Mouse (Mus musculus) forebrain, embryonic 11.5 days (tissue): ENCODE results near the gene Zfp148. TPM values are rescaled to one million over a fixed set of nuclear protein-coding genes. Genes with fewer than 3 reads are reported as not detected.
A peak's percentile ranks its signal among the peaks of the same experiment; 100 is the strongest.
"Not testable (repeated sequence)": the region's sequence is repeated elsewhere in the genome, so short reads cannot be mapped to it uniquely, and the experiment has no call there.

Experiments used
- ATAC-seq: fragments of 200-750 bp; cut with Nextera tagmentation; replicated peaks from 2 replicates; pipeline ENCODE4 v1.8.0; 2017; ENCODE audit warnings: moderate TSS enrichment; ENCODE audit not compliant: low FRiP score
- DNase-seq: peaks from one replicate; pipeline ENCODE4 v3.0.0-alpha.2; 2017; ENCODE audit warnings: low spot score
- H3K27ac ChIP-seq: fragments of 300-500 bp; sonication (generic); 2 replicates; pipeline ENCODE4 v1.5.1; 2014; ENCODE audit warnings: low read depth, low read length
- H3K27me3 ChIP-seq: fragments of 300-500 bp; sonication (generic); 2 replicates; pipeline ENCODE4 v1.6.1; 2014; ENCODE audit warnings: mild to moderate bottlenecking, low read length, mixed read lengths; ENCODE audit not compliant: control insufficient read depth, insufficient read depth
- H3K36me3 ChIP-seq: fragments of 300-500 bp; sonication (generic); 2 replicates; pipeline ENCODE4 v1.6.1; 2014; ENCODE audit warnings: mild to moderate bottlenecking, low read length, moderate library complexity, mixed read lengths; ENCODE audit not compliant: control insufficient read depth, insufficient read depth
- H3K4me1 ChIP-seq: fragments of 300-500 bp; sonication (generic); replicated peaks from 2 replicates; pipeline ENCODE4 v1.6.1; 2014; ENCODE audit warnings: low read length, mixed read lengths; ENCODE audit not compliant: control insufficient read depth, insufficient read depth
- H3K4me2 ChIP-seq: fragments of 300-500 bp; sonication (generic); 2 replicates; pipeline ENCODE4 v1.6.1; 2014; ENCODE audit warnings: low read depth, mild to moderate bottlenecking, low read length, moderate library complexity, mixed read lengths; ENCODE audit not compliant: severe bottlenecking
- H3K4me3 ChIP-seq: fragments of 300-500 bp; sonication (generic); 2 replicates; pipeline ENCODE4 v1.5.1; 2014; ENCODE audit warnings: low read depth, low read length
- H3K9ac ChIP-seq: fragments of 300-500 bp; sonication (generic); 2 replicates; pipeline ENCODE4 v1.6.1; 2014; ENCODE audit warnings: low read length
- H3K9me3 ChIP-seq: fragments of 300-500 bp; sonication (generic); 2 replicates; pipeline ENCODE4 v1.6.1; 2016; ENCODE audit warnings: low read length, mixed read lengths; ENCODE audit not compliant: control insufficient read depth
- WGBS: fragments of 180-500 bp; shearing (Covaris S2); extraction: QIAGEN DNeasy Blood & Tissue Kit; methylation state at CpG from one replicate; pipeline ENCODE4 v1.1.7; 2014; 5-methylcytosine and 5-hydroxymethylcytosine counted together
- polyA plus RNA-seq: library from polyadenylated mRNA; unstranded; fragments of >200 nt; fragmentation: Nextera tagmentation; extraction: Ambion mirVana; gene quantifications from 2 replicates; pipeline ENCODE4 v1.2.1, GENCODE M21; 2014

Zfp148 gene
- polyA plus RNA-seq, 1 experiment from 2014 or later = 54.1 TPM

GRCm38 (mm10) chr16:33373326-33373725 is 7.3 kb upstream of the Zfp148 start:
- no peak for DNase-seq
- Histone ChIP-seq H3K4me1 (no peaks in the 10 kb centered on the region), H3K36me3 (no peaks in the 10 kb centered on the region), H3K27me3 (no peaks in the 10 kb centered on the region), H3K9me3 (no peaks in the 10 kb centered on the region), H3K9ac (no peak overlapping the region), H3K27ac (no peak overlapping the region), H3K4me2 (no peak overlapping the region), H3K4me3 (no peak overlapping the region)
- 98% methylated on average over 2 of the region's 2 CpGs for WGBS
- ATAC-seq = no peak

GRCm38 (mm10) chr16:33376266-33376665 is 4.4 kb upstream of the Zfp148 start:
- Histone ChIP-seq H3K4me2 (no peak overlapping the region), H3K9ac (no peak overlapping the region), H3K36me3 (no peaks in the 10 kb centered on the region), H3K9me3 (no peaks in the 10 kb centered on the region), H3K27me3 (no peaks in the 10 kb centered on the region), H3K4me1 (no peaks in the 10 kb centered on the region), H3K4me3 (no peak overlapping the region), H3K27ac (no peak overlapping the region)
- ATAC-seq (no peak), DNase-seq (no peak)
- 88% methylated on average over 5 of the region's 5 CpGs for WGBS

- no peak for ATAC-seq
- H3K4me1 ChIP-seq = peaks cover 7% of the 10 kb centered on the region; the same call in 1 of the 2 replicates
- no peak overlapping the region for H3K27ac ChIP-seq
- H3K9me3 ChIP-seq = no peaks in the 10 kb centered on the region
- H3K27me3 ChIP-seq = no peaks in the 10 kb centered on the region
- H3K36me3 ChIP-seq = no peaks in the 10 kb centered on the region
- WGBS = 76% methylated on average over 6 of the region's 6 CpGs
- peak overlapping the region; percentile 96; the same call in 1 of the 2 replicates for H3K4me3 ChIP-seq
- H3K9ac ChIP-seq = peak overlapping the region; percentile 90
- no peak for DNase-seq
- peak overlapping the region; percentile 65 for H3K4me2 ChIP-seq
Measured at GRCm38 (mm10) chr16:33379219-33379943, 1.3 kb upstream of the Zfp148 start.

GRCm38 (mm10) chr16:33380882-33381613 is 412 bp downstream of the Zfp148 start:
- Histone ChIP-seq H3K27me3 (no peaks in the 10 kb centered on the region), H3K27ac (peak overlapping the region; percentile 85), H3K4me2 (peak overlapping the region; percentile 91), H3K9ac (peak overlapping the region; percentile 90), H3K4me3 (peak overlapping the region; percentile 96), H3K36me3 (no peaks in the 10 kb centered on the region), H3K4me1 (peaks cover 7% of the 10 kb centered on the region; the same call in 1 of the 2 replicates), H3K9me3 (no peaks in the 10 kb centered on the region)
- DNase-seq (peak; percentile 83), ATAC-seq (peak; percentile 89)
- 3% methylated on average over 52 of the region's 80 CpGs for WGBS

- DNase-seq = peak; percentile 53
- ATAC-seq = no peak
- Histone ChIP-seq H3K4me1 (peaks cover 7% of the 10 kb centered on the region; the same call in 1 of the 2 replicates), H3K4me2 (peak overlapping the region; percentile 91), H3K9ac (peak overlapping the region; percentile 90), H3K4me3 (peak overlapping the region; percentile 96), H3K27me3 (no peaks in the 10 kb centered on the region), H3K9me3 (no peaks in the 10 kb centered on the region), H3K27ac (peak overlapping the region; percentile 85), H3K36me3 (no peaks in the 10 kb centered on the region)
- 4% methylated on average over 18 of the region's 18 CpGs for WGBS
Measured at GRCm38 (mm10) chr16:33381614-33382245, 1.1 kb downstream of the Zfp148 start.

- Histone ChIP-seq H3K4me2 (peak overlapping the region; percentile 91), H3K4me1 (peaks cover 7% of the 10 kb centered on the region; the same call in 1 of the 2 replicates), H3K9ac (peak overlapping the region; percentile 90), H3K27ac (0 out of 2 replicates have a peak overlapping the region, but pooled peaks have one; percentile 85), H3K9me3 (no peaks in the 10 kb centered on the region), H3K4me3 (peak overlapping the region; percentile 96), H3K27me3 (no peaks in the 10 kb centered on the region), H3K36me3 (no peaks in the 10 kb centered on the region)
- DNase-seq (no peak), ATAC-seq (no peak)
- 63% methylated on average over 4 of the region's 4 CpGs for WGBS
Measured at GRCm38 (mm10) chr16:33382341-33382740, 1.7 kb downstream of the Zfp148 start.

- no peak overlapping the region for H3K27ac ChIP-seq
- H3K36me3 ChIP-seq = no peaks in the 10 kb centered on the region
- DNase-seq (no peak), ATAC-seq (no peak)
- 93% methylated on average over 3 of the region's 3 CpGs for WGBS
- H3K4me2 ChIP-seq = no peak overlapping the region
- H3K9ac ChIP-seq = no peak overlapping the region
- peaks cover 7% of the 10 kb centered on the region; the same call in 1 of the 2 replicates for H3K4me1 ChIP-seq
- no peaks in the 10 kb centered on the region for H3K27me3 ChIP-seq
- no peaks in the 10 kb centered on the region for H3K9me3 ChIP-seq
- H3K4me3 ChIP-seq = no peak overlapping the region
Measured at GRCm38 (mm10) chr16:33383584-33383983, 2.9 kb downstream of the Zfp148 start.

- H3K27ac ChIP-seq, H3K9ac ChIP-seq, ATAC-seq, H3K27me3 ChIP-seq, H3K4me1 ChIP-seq, H3K36me3 ChIP-seq, H3K4me3 ChIP-seq, H3K4me2 ChIP-seq, H3K9me3 ChIP-seq, DNase-seq: not testable (repeated sequence)
- 77% methylated on average over 2 of the region's 2 CpGs for WGBS
Measured at GRCm38 (mm10) chr16:33384057-33384456, 3.4 kb downstream of the Zfp148 start.
